Mouse (Mus musculus) C2C12 (cell line): ENCODE measurements around the gene Ap3d1.

Experiments
- CEBPB ChIP-seq: IDR thresholded peaks from one replicate; pipeline ENCODE4 v1.6.1; 2011; ENCODE audit warnings: low read depth, mild to moderate bottlenecking, control low read depth, moderate library complexity
- CTCF ChIP-seq: IDR thresholded peaks from one replicate; pipeline ENCODE4 v1.5.1; 2011; ENCODE audit not compliant: control insufficient read depth, insufficient read depth, insufficient read length
- FOSL1 ChIP-seq: IDR thresholded peaks from one replicate; pipeline ENCODE4 v1.8.0; 2011; ENCODE audit warnings: mild to moderate bottlenecking, low read length; ENCODE audit not compliant: poor library complexity, insufficient read depth, severe bottlenecking
- MYOG ChIP-seq: IDR thresholded peaks from one replicate; pipeline ENCODE4 v1.6.1; 2011; ENCODE audit not compliant: control insufficient read depth, insufficient read length; ENCODE audit errors: extremely low read depth
- USF1 ChIP-seq: IDR thresholded peaks from one replicate; pipeline ENCODE4 v1.6.1; 2011; ENCODE audit warnings: low read depth, mild to moderate bottlenecking, control low read depth, moderate library complexity

- TF ChIP-seq CTCF (no peak), CEBPB (no peak), FOSL1 (no peak), USF1 (no peak), MYOG (no peak)
These were observed 24.8 kb downstream of the Ap3d1 start for GRCm38 (mm10) chr10:80717281-80717680.
